Mouse (Mus musculus): ENCODE measurements around the gene OR5BS1P. TPM values are rescaled to one million over a fixed set of nuclear protein-coding genes. Genes with fewer than 3 reads are reported as not detected.

Gene OR5BS1P
- polyA plus RNA-seq, 1 experiment = not detected

GRCm38 (mm10) chr15:98483907-98484886, 14.5 kb downstream of the OR5BS1P start:
- Histone ChIP-seq H3K4me3 (ENCODE audit: insufficient read depth, low read depth, low read length) (no peak overlapping the region), H3K4me1 (ENCODE audit: control insufficient read depth, insufficient read depth, insufficient read length, low read length) (peaks cover 10% of the 10 kb centered on the region; the same call in 1 of the 2 replicates), H3K27ac (replicated peaks; ENCODE audit: low read depth, low read length) (peak overlapping the region; percentile 98)

GRCm38 (mm10) chr15:98486433-98487021, 16.8 kb downstream of the OR5BS1P start:
- Histone ChIP-seq H3K27ac (replicated peaks; ENCODE audit: low read depth, low read length) (no peak overlapping the region), H3K4me1 (ENCODE audit: control insufficient read depth, insufficient read depth, insufficient read length, low read length) (peaks cover 10% of the 10 kb centered on the region; the same call in 1 of the 2 replicates), H3K4me3 (ENCODE audit: insufficient read depth, low read depth, low read length) (no peak overlapping the region)

- Histone ChIP-seq H3K4me3 (ENCODE audit: insufficient read depth, low read depth, low read length) (no peak overlapping the region), H3K27ac (replicated peaks; ENCODE audit: low read depth, low read length) (no peak overlapping the region), H3K4me1 (ENCODE audit: control insufficient read depth, insufficient read depth, insufficient read length, low read length) (peaks cover 4% of the 10 kb centered on the region; the same call in 1 of the 2 replicates)
These were observed 21.6 kb downstream of the OR5BS1P start for GRCm38 (mm10) chr15:98491332-98491731.

- Histone ChIP-seq H3K4me3 (ENCODE audit: insufficient read depth, low read depth, low read length) (no peak within 1 kb of the TSS), H3K27ac (replicated peaks; ENCODE audit: low read depth, low read length) (no peak within 1 kb of the TSS), H3K4me1 (ENCODE audit: control insufficient read depth, insufficient read depth, insufficient read length, low read length) (peaks cover 4% of the 10 kb centered on the region; the same call in 1 of the 2 replicates)
These were observed 22.4 kb downstream of the OR5BS1P start, which contains the start of gene Olfr279 for GRCm38 (mm10) chr15:98492102-98492501. Gene Olfr279 (plus strand): TSS chr15:98492402.

GRCm38 (mm10) chr15:98497631-98498030, 27.9 kb downstream of the OR5BS1P start:
- Histone ChIP-seq H3K4me1 (ENCODE audit: control insufficient read depth, insufficient read depth, insufficient read length, low read length) (peaks cover 13% of the 10 kb centered on the region), H3K27ac (replicated peaks; ENCODE audit: low read depth, low read length) (no peak overlapping the region), H3K4me3 (ENCODE audit: insufficient read depth, low read depth, low read length) (no peak overlapping the region)

GRCm38 (mm10) chr15:98503317-98503716, 33.6 kb downstream of the OR5BS1P start:
- Histone ChIP-seq H3K27ac (replicated peaks; ENCODE audit: low read depth, low read length) (no peak overlapping the region), H3K4me3 (ENCODE audit: insufficient read depth, low read depth, low read length) (no peak overlapping the region), H3K4me1 (ENCODE audit: control insufficient read depth, insufficient read depth, insufficient read length, low read length) (peaks cover 23% of the 10 kb centered on the region)

- no peak overlapping the region for H3K27ac ChIP-seq (replicated peaks; ENCODE audit: low read depth, low read length)
- peaks cover 21% of the 10 kb centered on the region for H3K4me1 ChIP-seq (ENCODE audit: control insufficient read depth, insufficient read depth, insufficient read length, low read length)
- H3K4me3 ChIP-seq (ENCODE audit: insufficient read depth, low read depth, low read length) = no peak overlapping the region
These were observed 34.8 kb downstream of the OR5BS1P start for GRCm38 (mm10) chr15:98504514-98504913.

- Histone ChIP-seq H3K4me3 (ENCODE audit: insufficient read depth, low read depth, low read length) (no peak overlapping the region), H3K4me1 (ENCODE audit: control insufficient read depth, insufficient read depth, insufficient read length, low read length) (peaks cover 10% of the 10 kb centered on the region), H3K27ac (replicated peaks; ENCODE audit: low read depth, low read length) (peak overlapping the region; percentile 72)
These were observed 36.7 kb downstream of the OR5BS1P start for GRCm38 (mm10) chr15:98506253-98506957.

GRCm38 (mm10) chr15:98507321-98507720, 37.6 kb downstream of the OR5BS1P start:
- H3K4me1 ChIP-seq (ENCODE audit: control insufficient read depth, insufficient read depth, insufficient read length, low read length) = peaks cover 13% of the 10 kb centered on the region
- no peak overlapping the region for H3K27ac ChIP-seq (replicated peaks; ENCODE audit: low read depth, low read length)
- H3K4me3 ChIP-seq (ENCODE audit: insufficient read depth, low read depth, low read length) = no peak overlapping the region

- H3K27ac ChIP-seq (replicated peaks; ENCODE audit: low read depth, low read length) = no peak overlapping the region
- H3K4me1 ChIP-seq (ENCODE audit: control insufficient read depth, insufficient read depth, insufficient read length, low read length) = peaks cover 17% of the 10 kb centered on the region
These were observed 39.7 kb downstream of the OR5BS1P start for GRCm38 (mm10) chr15:98509387-98509786.

GRCm38 (mm10) chr15:98510438-98511385, 41.0 kb downstream of the OR5BS1P start:
- peak overlapping the region; percentile 38 for H3K4me3 ChIP-seq (ENCODE audit: insufficient read depth, low read depth, low read length)
- peak overlapping the region; percentile 33 for H3K27ac ChIP-seq (replicated peaks; ENCODE audit: low read depth, low read length)
- peaks cover 10% of the 10 kb centered on the region for H3K4me1 ChIP-seq (ENCODE audit: control insufficient read depth, insufficient read depth, insufficient read length, low read length)

More at GRCm38 (mm10) chr15:98509387-98509786, 39.7 kb downstream of the OR5BS1P start:
- no peak overlapping the region for H3K4me3 ChIP-seq (ENCODE audit: insufficient read depth, low read depth, low read length)

GRCm38 (mm10) chr15:98511386-98511928, 41.8 kb downstream of the OR5BS1P start:
- peaks cover 6% of the 10 kb centered on the region for H3K4me1 ChIP-seq (ENCODE audit: control insufficient read depth, insufficient read depth, insufficient read length, low read length)
- peak overlapping the region; percentile 33 for H3K27ac ChIP-seq (replicated peaks; ENCODE audit: low read depth, low read length)
- H3K4me3 ChIP-seq (ENCODE audit: insufficient read depth, low read depth, low read length) = no peak overlapping the region

GRCm38 (mm10) chr15:98512232-98512631, 42.5 kb downstream of the OR5BS1P start:
- Histone ChIP-seq H3K4me3 (ENCODE audit: insufficient read depth, low read depth, low read length) (no peak overlapping the region), H3K27ac (replicated peaks; ENCODE audit: low read depth, low read length) (peak overlapping the region; percentile 31), H3K4me1 (ENCODE audit: control insufficient read depth, insufficient read depth, insufficient read length, low read length) (peaks cover 6% of the 10 kb centered on the region)
